Mouse (Mus musculus) midbrain, embryonic 14.5 days (tissue): ENCODE results near the gene Msx3. TPM values are rescaled to one million over a fixed set of nuclear protein-coding genes. Genes with fewer than 3 reads are reported as not detected.

Experiments
- ATAC-seq: fragments of 200-750 bp; cut with Nextera tagmentation; 2 replicates; pipeline ENCODE4 v1.8.0; 2017; ENCODE audit warnings: moderate number of reproducible peaks, moderate library complexity; ENCODE audit not compliant: low FRiP score, low TSS enrichment
- DNase-seq: peaks from one replicate; pipeline ENCODE4 v3.0.0-alpha.2; 2015
- H3K27ac ChIP-seq: fragments of 300-500 bp; sonication (generic); replicated peaks from 2 replicates; pipeline ENCODE4 v1.5.1; 2014; ENCODE audit warnings: mild to moderate bottlenecking, low read depth, low read length, moderate library complexity
- H3K27me3 ChIP-seq: fragments of 300-500 bp; sonication (generic); 2 replicates; pipeline ENCODE4 v1.6.1; 2014; ENCODE audit warnings: low read length, control low read depth, mixed read lengths; ENCODE audit not compliant: control insufficient read depth, insufficient read depth
- H3K36me3 ChIP-seq: fragments of 300-500 bp; sonication (generic); 2 replicates; pipeline ENCODE4 v1.6.1; 2014; ENCODE audit warnings: low read length, control low read depth; ENCODE audit not compliant: control insufficient read depth, insufficient read depth
- H3K4me1 ChIP-seq: fragments of 300-500 bp; sonication (generic); 2 replicates; pipeline ENCODE4 v1.6.1; 2014; ENCODE audit warnings: mild to moderate bottlenecking, antibody characterized with exemption, low read length, control low read depth; ENCODE audit not compliant: control insufficient read depth, insufficient read depth
- H3K4me2 ChIP-seq: fragments of 300-500 bp; sonication (generic); 2 replicates; pipeline ENCODE4 v1.6.1; 2014; ENCODE audit warnings: mild to moderate bottlenecking, low read length, moderate library complexity
- H3K4me3 ChIP-seq: fragments of 300-500 bp; sonication (generic); replicated peaks from 2 replicates; pipeline ENCODE4 v1.5.1; 2014; ENCODE audit warnings: low read depth, low read length
- H3K9ac ChIP-seq: fragments of 300-500 bp; sonication (generic); replicated peaks from 2 replicates; pipeline ENCODE4 v1.6.1; 2014; ENCODE audit warnings: mild to moderate bottlenecking, low read length, moderate library complexity
- H3K9me3 ChIP-seq: fragments of 300-500 bp; sonication (generic); 2 replicates; pipeline ENCODE4 v1.6.1; 2016; ENCODE audit warnings: low read length, control low read depth, mixed read lengths; ENCODE audit not compliant: control insufficient read depth
- WGBS: fragments of 180-500 bp; shearing (Covaris S2); extraction: QIAGEN DNeasy Blood & Tissue Kit; methylation state at CpG from one replicate; pipeline ENCODE4 v1.1.7; 2014; 5-methylcytosine and 5-hydroxymethylcytosine counted together
- polyA plus RNA-seq: library from polyadenylated mRNA; unstranded; fragments of >200 nt; fragmentation: Nextera tagmentation; extraction: Ambion mirVana; gene quantifications from 2 replicates; pipeline ENCODE4 v1.2.1, GENCODE M21; 2014

Msx3 gene
- polyA plus RNA-seq, 1 experiment from 2014 or later = 5.8 TPM

- no peak overlapping the region for H3K27ac ChIP-seq
- WGBS = 96% methylated on average over 17 of the region's 17 CpGs
- H3K27me3 ChIP-seq = no peaks in the 10 kb centered on the region
- no peaks in the 10 kb centered on the region for H3K4me1 ChIP-seq
- H3K4me3 ChIP-seq = no peak overlapping the region
- no peak overlapping the region for H3K4me2 ChIP-seq
- peaks cover 22% of the 10 kb centered on the region for H3K36me3 ChIP-seq
- ATAC-seq (no peak), DNase-seq (no peak)
- no peaks in the 10 kb centered on the region for H3K9me3 ChIP-seq
- no peak overlapping the region for H3K9ac ChIP-seq
Observed at GRCm38 (mm10) chr7:140011336-140011735, 37.6 kb downstream of the Msx3 start.

GRCm38 (mm10) chr7:140007781-140008180 lies 41.1 kb downstream of the Msx3 start:
- ATAC-seq (no peak), DNase-seq (no peak)
- H3K9ac ChIP-seq = no peak overlapping the region
- H3K4me3 ChIP-seq = no peak overlapping the region
- no peaks in the 10 kb centered on the region for H3K9me3 ChIP-seq
- H3K27ac ChIP-seq = no peak overlapping the region
- H3K27me3 ChIP-seq = no peaks in the 10 kb centered on the region
- H3K4me2 ChIP-seq = no peak overlapping the region
- H3K4me1 ChIP-seq = no peaks in the 10 kb centered on the region
- H3K36me3 ChIP-seq = peaks cover 49% of the 10 kb centered on the region
- 96% methylated on average over 9 of the region's 9 CpGs for WGBS

GRCm38 (mm10) chr7:140006861-140007611 lies 41.9 kb downstream of the Msx3 start:
- H3K27me3 ChIP-seq = no peaks in the 10 kb centered on the region
- H3K27ac ChIP-seq = no peak overlapping the region
- no peak for DNase-seq
- WGBS = 95% methylated on average over 9 of the region's 9 CpGs
- H3K9me3 ChIP-seq = no peaks in the 10 kb centered on the region
- H3K4me2 ChIP-seq = no peak overlapping the region
- no peak for ATAC-seq
- no peak overlapping the region for H3K9ac ChIP-seq
- H3K4me1 ChIP-seq = no peaks in the 10 kb centered on the region
- H3K36me3 ChIP-seq = peaks cover 56% of the 10 kb centered on the region
- H3K4me3 ChIP-seq = no peak overlapping the region

GRCm38 (mm10) chr7:140004666-140005065 lies 44.2 kb downstream of the Msx3 start:
- Histone ChIP-seq H3K9me3 (no peaks in the 10 kb centered on the region), H3K27me3 (no peaks in the 10 kb centered on the region), H3K4me1 (no peaks in the 10 kb centered on the region), H3K4me2 (no peak overlapping the region), H3K36me3 (peaks cover 71% of the 10 kb centered on the region), H3K4me3 (no peak overlapping the region), H3K9ac (no peak overlapping the region), H3K27ac (no peak overlapping the region)
- DNase-seq = no peak
- WGBS = 93% methylated on average over 8 of the region's 8 CpGs
- ATAC-seq = no peak

- no peaks in the 10 kb centered on the region for H3K27me3 ChIP-seq
- no peaks in the 10 kb centered on the region for H3K9me3 ChIP-seq
- H3K9ac ChIP-seq = no peak overlapping the region
- no peak overlapping the region for H3K4me2 ChIP-seq
- no peak overlapping the region for H3K27ac ChIP-seq
- ATAC-seq (no peak), DNase-seq (no peak)
- H3K4me3 ChIP-seq = no peak overlapping the region
- H3K4me1 ChIP-seq = no peaks in the 10 kb centered on the region
- H3K36me3 ChIP-seq = peaks cover 91% of the 10 kb centered on the region
- WGBS = 56% methylated on average over 12 of the region's 12 CpGs
Observed at GRCm38 (mm10) chr7:140001086-140001740, 47.7 kb downstream of the Msx3 start.

- Histone ChIP-seq H3K4me2 (no peak overlapping the region), H3K4me3 (no peak overlapping the region), H3K36me3 (peaks cover 83% of the 10 kb centered on the region), H3K9me3 (no peaks in the 10 kb centered on the region), H3K9ac (no peak overlapping the region), H3K27ac (no peak overlapping the region), H3K27me3 (no peaks in the 10 kb centered on the region), H3K4me1 (no peaks in the 10 kb centered on the region)
- ATAC-seq (no peak), DNase-seq (no peak)
- 97% methylated on average over 13 of the region's 13 CpGs for WGBS
Observed at GRCm38 (mm10) chr7:139998691-139999350, 50.1 kb downstream of the Msx3 start.

Other genes starting within 250 kb of the Msx3 start
- gene Adgra1, start 214.9 kb downstream of the Msx3 start, polyA plus RNA-seq = 16.5 and 24.2 TPM in 2 replicates
- gene Kndc1, start 154.4 kb downstream of the Msx3 start, polyA plus RNA-seq = 20.6 and 22.9 TPM in 2 replicates
- gene Utf1, start 105.3 kb downstream of the Msx3 start, polyA plus RNA-seq = not detected in 2 replicates
- gene 6430531B16Rik, start 70.3 kb downstream of the Msx3 start, polyA plus RNA-seq = 0.74 and 0.76 TPM in 2 replicates
- gene Adam8, start 56.5 kb downstream of the Msx3 start, polyA plus RNA-seq = 2.8 and 3.6 TPM in 2 replicates
- 51.5 and 55.9 TPM in 2 replicates for gene Zfp511, start 12.7 kb downstream of the Msx3 start, polyA plus RNA-seq
- 58.6 and 64.7 TPM in 2 replicates for gene Tubgcp2, start 12.4 kb downstream of the Msx3 start, polyA plus RNA-seq
- gene Caly, start 33.5 kb upstream of the Msx3 start, polyA plus RNA-seq = 184 and 275 TPM in 2 replicates
- gene Prap1, start 44.3 kb upstream of the Msx3 start, polyA plus RNA-seq = not detected in 2 replicates
- gene Fuom, start 53.4 kb upstream of the Msx3 start, polyA plus RNA-seq = 23.9 and 30.8 TPM in 2 replicates
- gene Paox, start 66.7 kb upstream of the Msx3 start, polyA plus RNA-seq = 5.5 and 6.7 TPM in 2 replicates
- gene Echs1, start 67.4 kb upstream of the Msx3 start, polyA plus RNA-seq = 129 TPM in 2 replicates
- gene Mtg1, start 88.5 kb upstream of the Msx3 start, polyA plus RNA-seq = 30.0 and 34.7 TPM in 2 replicates
- gene Sprn, start 105.8 kb upstream of the Msx3 start, polyA plus RNA-seq = 14.4 and 15.1 TPM in 2 replicates
- not detected in 2 replicates for gene Olfr522, start 115.7 kb upstream of the Msx3 start, polyA plus RNA-seq
- not detected in 2 replicates for gene Olfr523, start 124.1 kb upstream of the Msx3 start, polyA plus RNA-seq
- gene Olfr524, start 156.9 kb upstream of the Msx3 start, polyA plus RNA-seq = not detected in 2 replicates
- not detected in 2 replicates for gene Cd163l1, start 169.2 kb upstream of the Msx3 start, polyA plus RNA-seq
- gene 5830411N06Rik, start 198.2 kb upstream of the Msx3 start, polyA plus RNA-seq = not detected in 2 replicates